Comparison of ENCODE assay signal across 24 mouse cellular contexts in genomic region chr2:14174334-14174733, GRCm38 (mm10). TPM values are rescaled to one million over a fixed set of nuclear protein-coding genes. Genes with fewer than 3 reads are reported as not detected.
DNase-seq lines count a peak whose midpoint lies in the region; ATAC-seq and TF ChIP-seq lines count a peak whose summit lies in the region.
"Had no signal": no experiment of that assay in that cellular context is flagged by ENCODE, and none has a peak within 500 bp of the region (broad histone marks: within the 10 kb centered on the region; RNA-seq: fewer than 3 reads in every experiment).

Gene Tmem236, plus strand, starts transcription at chr2:14174523.

- 61% methylated on average over 3 of the region's 3 CpGs for WGBS in kidney, embryonic 14.5 days
- 53% methylated on average over 3 of the region's 3 CpGs for WGBS in intestine, embryonic 16.5 days
- 33% methylated on average over 3 of the region's 3 CpGs for WGBS in large intestine, adult 2 months
- WGBS in forebrain, embryonic 15.5 days, result 76% methylated on average over 3 of the region's 3 CpGs
- WGBS in hindbrain, postnatal 0 days, result 71% methylated on average over 3 of the region's 3 CpGs

- no peak within 1 kb of the TSS for H3K4me3 ChIP-seq in kidney, embryonic 14.5 days (ENCODE audit: low read length)
- peak within 1 kb of the TSS; percentile 41 for H3K4me3 ChIP-seq in intestine, embryonic 16.5 days (ENCODE audit: low read length)
- no peak within 1 kb of the TSS for H3K4me3 ChIP-seq in forebrain, embryonic 15.5 days
- H3K4me3 ChIP-seq in hindbrain, postnatal 0 days (ENCODE audit: low read length), result no peak within 1 kb of the TSS
- H3K4me3 ChIP-seq: embryonic facial prominence, embryonic 10.5 days; embryonic facial prominence, embryonic 12.5 days; forebrain, embryonic 13.5 days had no signal

- no peak for DNase-seq in kidney, adult 9 months
- peak; percentile 58 for DNase-seq in large intestine, adult 2 months (ENCODE audit: low read depth, low spot score)
- no peak for DNase-seq in gastrocnemius, postnatal 36 days
- no peak for DNase-seq in hindbrain, postnatal 0 days (ENCODE audit: low spot score)
- DNase-seq: adrenal gland, adult 2 months; adrenal gland, postnatal 10 days; adrenal gland, postnatal 25 days; cerebellum, adult 11 months; cerebellum, adult 18-20 months; cerebellum, adult 8-10 months; cerebellum, adult 9-11 months; cerebellum, postnatal 14 days; cerebellum, postnatal 36 days; embryo, embryonic 11 days; forebrain, postnatal 0 days had no signal

- TF ChIP-seq CTCF in hindbrain, postnatal 0 days (IDR thresholded peaks at IDR 0.05; ENCODE audit: low read depth), result no peak

- H3K9me3 ChIP-seq in kidney, embryonic 14.5 days (ENCODE audit: control insufficient read depth, low read length), result no peaks in the 10 kb centered on the region
- no peaks in the 10 kb centered on the region for H3K9me3 ChIP-seq in intestine, embryonic 16.5 days (ENCODE audit: control insufficient read depth, low read length)
- no peaks in the 10 kb centered on the region for H3K9me3 ChIP-seq in forebrain, embryonic 15.5 days
- no peaks in the 10 kb centered on the region for H3K9me3 ChIP-seq in hindbrain, postnatal 0 days (ENCODE audit: low read length)
- H3K9me3 ChIP-seq: embryonic facial prominence, embryonic 10.5 days; embryonic facial prominence, embryonic 12.5 days; forebrain, embryonic 13.5 days had no signal

- peak; percentile 62; the same call in 1 of the 2 replicates for ATAC-seq in kidney, embryonic 14.5 days (ENCODE audit: low FRiP score, low TSS enrichment)
- peak; percentile 81 for ATAC-seq in intestine, embryonic 16.5 days
- no peak for ATAC-seq in forebrain, embryonic 15.5 days (replicated peaks)
- ATAC-seq in hindbrain, postnatal 0 days, result no peak
- ATAC-seq: forebrain, embryonic 13.5 days; forebrain, postnatal 0 days had no signal

- intact Hi-C loops in gastrocnemius, postnatal 36 days (cut with DNase I), result no loop called here

- no peak within 1 kb of the TSS for H3K27ac ChIP-seq in kidney, embryonic 14.5 days (ENCODE audit: low read depth, low read length)
- H3K27ac ChIP-seq in intestine, embryonic 16.5 days (ENCODE audit: low read length), result peak within 1 kb of the TSS; percentile 73
- H3K27ac ChIP-seq in forebrain, embryonic 15.5 days (replicated peaks), result no peak within 1 kb of the TSS
- no peak within 1 kb of the TSS for H3K27ac ChIP-seq in hindbrain, postnatal 0 days
- H3K27ac ChIP-seq: embryonic facial prominence, embryonic 10.5 days; embryonic facial prominence, embryonic 12.5 days; forebrain, embryonic 13.5 days had no signal

- H3K4me2 ChIP-seq in kidney, embryonic 14.5 days (replicated peaks; ENCODE audit: low read depth, low read length), result no peak within 1 kb of the TSS
- 0 out of 2 replicates have a peak within 1 kb of the TSS, but pooled peaks have one; percentile 6 for H3K4me2 ChIP-seq in intestine, embryonic 16.5 days (ENCODE audit: low read depth, low read length)
- H3K4me2 ChIP-seq in forebrain, embryonic 15.5 days (replicated peaks), result no peak within 1 kb of the TSS
- H3K4me2 ChIP-seq in hindbrain, postnatal 0 days (ENCODE audit: low read depth, low read length), result no peak within 1 kb of the TSS
- H3K4me2 ChIP-seq: embryonic facial prominence, embryonic 12.5 days; forebrain, embryonic 13.5 days had no signal

- H3K27me3 ChIP-seq in kidney, embryonic 14.5 days (ENCODE audit: control insufficient read depth, insufficient read depth, low read length), result no peaks in the 10 kb centered on the region
- no peaks in the 10 kb centered on the region for H3K27me3 ChIP-seq in intestine, embryonic 16.5 days (replicated peaks; ENCODE audit: control insufficient read depth, insufficient read depth, low read length)
- no peaks in the 10 kb centered on the region for H3K27me3 ChIP-seq in forebrain, embryonic 15.5 days
- H3K27me3 ChIP-seq in hindbrain, postnatal 0 days (ENCODE audit: insufficient read depth, low read length), result no peaks in the 10 kb centered on the region
- H3K27me3 ChIP-seq: embryonic facial prominence, embryonic 12.5 days; forebrain, embryonic 13.5 days had no signal

- no peak within 1 kb of the TSS for H3K9ac ChIP-seq in kidney, embryonic 14.5 days (ENCODE audit: low read depth, low read length)
- H3K9ac ChIP-seq in intestine, embryonic 16.5 days (ENCODE audit: low read depth, low read length), result no peak within 1 kb of the TSS
- no peak within 1 kb of the TSS for H3K9ac ChIP-seq in forebrain, embryonic 15.5 days (replicated peaks)
- H3K9ac ChIP-seq in hindbrain, postnatal 0 days (replicated peaks; ENCODE audit: low read length), result no peak within 1 kb of the TSS
- H3K9ac ChIP-seq: embryonic facial prominence, embryonic 12.5 days; forebrain, embryonic 13.5 days; forebrain, postnatal 0 days had no signal

- no peaks in the 10 kb centered on the region for H3K36me3 ChIP-seq in kidney, embryonic 14.5 days (ENCODE audit: control insufficient read depth, insufficient read depth, low read length)
- no peaks in the 10 kb centered on the region for H3K36me3 ChIP-seq in intestine, embryonic 16.5 days (ENCODE audit: control insufficient read depth, insufficient read depth, low read length)
- H3K36me3 ChIP-seq in forebrain, embryonic 15.5 days, result no peaks in the 10 kb centered on the region
- H3K36me3 ChIP-seq in hindbrain, postnatal 0 days (ENCODE audit: insufficient read depth, low read length), result no peaks in the 10 kb centered on the region
- H3K36me3 ChIP-seq: embryonic facial prominence, embryonic 10.5 days; embryonic facial prominence, embryonic 12.5 days had no signal

- H3K4me1 ChIP-seq in kidney, embryonic 14.5 days (ENCODE audit: control insufficient read depth, insufficient read depth, low read length), result no peaks in the 10 kb centered on the region
- H3K4me1 ChIP-seq in intestine, embryonic 16.5 days (ENCODE audit: control insufficient read depth, insufficient read depth, low read length), result 0 out of 2 replicates have a peak, but pooled peaks cover 4% of the 10 kb centered on the region
- H3K4me1 ChIP-seq in forebrain, embryonic 15.5 days, result no peaks in the 10 kb centered on the region
- no peaks in the 10 kb centered on the region for H3K4me1 ChIP-seq in hindbrain, postnatal 0 days (ENCODE audit: insufficient read depth, low read length)
- H3K4me1 ChIP-seq: embryonic facial prominence, embryonic 10.5 days; embryonic facial prominence, embryonic 12.5 days had no signal

RNA-seq across cellular contexts. Expression of gene Tmem236, which starts in this region (rescaled TPM):
- 0.07 and 0.11 TPM in 2 replicates for polyA plus RNA-seq in kidney, embryonic 14.5 days (2014; fragmentation: Nextera tagmentation; extraction: Ambion mirVana)
- polyA plus RNA-seq in intestine, embryonic 16.5 days (2015; fragmentation: Nextera tagmentation; extraction: Ambion mirVana), result 28.5 and 32.5 TPM in 2 replicates
- 33.7 and 70.3 TPM in 2 replicates for polyA plus RNA-seq in large intestine, adult 2 months (2012; rRNA removed)
- total RNA-seq in gastrocnemius, postnatal 36 days (2021), result under 1 TPM; 0.10 to 0.17 TPM
- polyA plus RNA-seq in forebrain, embryonic 15.5 days (2015; fragmentation: Nextera tagmentation; extraction: Ambion mirVana), result 0.11 TPM in 2 replicates
- total RNA-seq in hindbrain, postnatal 0 days (2014; rRNA removed), result 0.10 and 0.29 TPM in 2 replicates
- polyA plus RNA-seq in hindbrain, postnatal 0 days (2015; fragmentation: Nextera tagmentation; extraction: Ambion mirVana), result 0.23 and 0.25 TPM in 2 replicates
- total RNA-seq: adrenal gland, adult 2 months; common myeloid progenitor, adult 5-6 weeks; ES-E14 had no signal
- polyA plus RNA-seq: adrenal gland, adult 2 months; embryonic facial prominence, embryonic 10.5 days; forebrain, embryonic 11.5 days had no signal

Comparison
In these comparisons a context has a peak if more than half of its experiments do, and no peak if none do; other contexts are left out.
1. RNA of gene Tmem236 (polyA plus RNA-seq): 33.7 to 70.3 TPM in large intestine, adult 2 months and 28.5 to 32.5 TPM in intestine, embryonic 16.5 days; 0.23 to 0.25 TPM in hindbrain, postnatal 0 days, 0.11 TPM in forebrain, embryonic 15.5 days and 0.07 to 0.11 TPM in kidney, embryonic 14.5 days; every median in the first group is over 10 times any median in the second.
2. Peak in ATAC-seq in kidney, embryonic 14.5 days; RNA of the gene not detected or under 1 TPM.